Mouse (Mus musculus): Measurements from ENCODE around the gene Uri1. TPM values are rescaled to one million over a fixed set of nuclear protein-coding genes. Genes with fewer than 3 reads are reported as not detected.

The Uri1 gene
- total RNA-seq, 2 experiments from 2014 or later = 31.2 to 33.4 TPM

GRCm38 (mm10) chr7:37916762-37917439 is 106.5 kb downstream of the Uri1 start:
- DNase-seq = peak; percentile 28 to 32

GRCm38 (mm10) chr7:37911802-37912122 is 111.6 kb downstream of the Uri1 start:
- no peak for DNase-seq

- DNase-seq = no peak
These were observed 112.1 kb downstream of the Uri1 start for GRCm38 (mm10) chr7:37911114-37911801.

- DNase-seq = no peak
These were observed 113.2 kb downstream of the Uri1 start for GRCm38 (mm10) chr7:37910161-37910560.

Other genes with a start within 250 kb of the Uri1 start
- 10 to 100 TPM; 43.9 to 50.6 TPM for gene Zfp536, start 249.9 kb downstream of the Uri1 start, total RNA-seq (2021)
- 10 to 100 TPM; 14.2 to 14.5 TPM for gene Ccne1, start 84.0 kb upstream of the Uri1 start, total RNA-seq (2021)
- gene 1600014C10Rik, start 159.7 kb upstream of the Uri1 start, total RNA-seq (2021) = 10 to 100 TPM; 25.7 to 26.3 TPM
- 1 to 10 TPM; 2.4 to 4.3 TPM for gene Plekhf1, start 204.5 kb upstream of the Uri1 start, total RNA-seq (2021)
- gene Pop4, start 247.9 kb upstream of the Uri1 start, total RNA-seq (2021) = 10 to 100 TPM; 19.3 to 20.6 TPM